Mouse (Mus musculus) testis, postnatal 10 days (tissue): ENCODE data around the gene Sost.

ENCODE experiments used
- DNase-seq: peaks from one replicate; pipeline ENCODE4 v3.0.0; 2021; ENCODE audit warnings: low spot score

The Sost gene

GRCm38 (mm10) chr11:101946525-101946924 lies 20.3 kb downstream of the Sost start:
- DNase-seq, result no peak

DNA sequence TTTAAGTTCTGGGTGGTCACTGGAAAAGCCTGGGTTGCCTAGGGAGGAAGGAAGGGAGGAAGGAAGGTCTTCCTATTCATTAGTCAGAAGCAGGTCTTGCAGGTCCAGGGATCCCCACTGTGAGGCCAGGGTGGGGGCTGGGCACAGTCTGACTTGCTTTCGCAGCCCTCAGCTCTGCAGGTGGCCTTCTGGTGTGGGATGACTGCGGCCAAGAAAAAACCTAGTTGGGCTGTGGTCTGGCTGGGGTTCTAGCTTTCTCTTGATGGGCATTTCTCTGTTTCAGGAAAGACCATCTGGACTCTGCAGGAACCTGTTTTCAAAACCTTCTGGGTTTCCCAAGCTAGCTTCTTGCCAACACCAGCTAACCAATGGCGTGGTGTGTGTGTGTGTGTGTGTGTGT lies 23.8 kb downstream of the Sost start:
- DNase-seq, result no peak

GRCm38 (mm10) chr11:101937108-101937507 lies 29.7 kb downstream of the Sost start:
- DNase-seq, result no peak

GRCm38 (mm10) chr11:101936421-101936820 lies 30.4 kb downstream of the Sost start:
- no peak for DNase-seq

- DNase-seq, result no peak
These were observed 31.1 kb downstream of the Sost start for GRCm38 (mm10) chr11:101935743-101936142.

DNA sequence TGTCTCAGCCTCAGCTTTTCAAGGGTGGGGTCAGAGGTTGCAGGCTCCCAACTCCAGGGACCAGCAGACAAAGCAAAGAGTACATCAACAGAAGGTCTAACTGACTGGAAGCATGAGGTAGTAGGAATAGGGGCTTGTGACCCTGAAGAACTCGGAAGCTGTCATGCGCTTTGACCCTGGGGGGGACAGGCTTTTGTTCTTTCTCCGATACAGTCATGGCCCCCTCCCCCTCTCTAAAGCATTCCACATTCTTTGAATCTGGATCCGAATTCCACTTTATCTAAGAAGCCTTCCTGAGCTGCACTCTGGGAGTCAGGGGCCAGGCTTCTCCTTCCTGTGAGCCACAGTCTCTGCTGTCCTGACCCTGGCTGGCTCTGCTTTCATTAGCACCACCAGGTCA lies 34.8 kb downstream of the Sost start:
- no peak for DNase-seq

GRCm38 (mm10) chr11:101928030-101928762 lies 38.6 kb downstream of the Sost start:
- DNase-seq, result peak; percentile 73

DNA sequence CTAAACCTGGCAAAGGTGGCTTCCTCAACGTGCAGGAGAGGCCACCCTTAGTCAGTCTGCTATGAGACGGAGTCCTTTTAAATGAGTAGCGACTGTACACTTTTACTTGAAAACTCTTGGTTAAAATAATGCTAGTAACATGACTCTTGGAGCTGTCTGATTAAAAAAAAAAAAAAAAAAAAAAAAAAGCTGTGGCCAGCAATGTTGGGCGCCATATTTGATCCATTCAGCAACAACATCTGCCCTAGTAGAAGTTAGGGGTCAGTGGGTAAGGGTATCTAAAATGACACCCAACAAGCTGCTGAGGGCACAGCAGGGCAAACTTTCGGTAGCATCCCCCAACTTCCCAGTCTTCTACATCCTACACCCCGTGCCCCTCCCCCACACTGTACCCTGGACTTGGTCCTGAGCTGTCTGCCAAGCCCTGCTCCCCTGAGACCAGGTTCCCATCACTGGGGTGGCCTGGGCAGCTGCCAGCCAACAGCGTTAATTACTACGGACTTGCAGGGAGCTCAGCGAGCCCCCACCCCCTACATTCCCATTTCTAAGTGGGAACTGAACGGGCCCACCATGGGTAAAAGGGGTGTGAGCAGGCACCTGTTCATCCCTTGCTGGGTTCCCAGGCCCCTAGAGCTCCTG lies 39.7 kb downstream of the Sost start:
- DNase-seq, result peak; percentile 65

DNA sequence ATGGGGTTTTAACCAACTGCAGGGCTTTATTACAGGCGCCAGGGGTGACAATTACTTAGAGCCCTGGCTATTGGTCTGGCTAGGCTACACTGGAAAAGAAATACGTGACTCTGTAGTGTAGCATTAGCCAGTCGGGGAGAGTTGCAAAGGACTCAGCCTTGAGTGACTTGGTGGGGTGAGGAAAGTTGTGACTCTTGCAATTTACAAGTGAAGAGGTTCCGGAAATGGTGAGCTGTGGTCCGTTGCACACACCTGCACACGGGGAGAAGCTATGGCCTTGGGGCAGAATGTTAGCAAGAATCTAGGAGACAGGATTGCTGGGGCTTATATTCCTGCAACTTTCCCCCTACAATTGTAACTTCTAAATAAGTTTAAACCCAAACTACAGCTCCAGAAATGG lies 41.2 kb downstream of the Sost start:
- DNase-seq, result no peak

DNA sequence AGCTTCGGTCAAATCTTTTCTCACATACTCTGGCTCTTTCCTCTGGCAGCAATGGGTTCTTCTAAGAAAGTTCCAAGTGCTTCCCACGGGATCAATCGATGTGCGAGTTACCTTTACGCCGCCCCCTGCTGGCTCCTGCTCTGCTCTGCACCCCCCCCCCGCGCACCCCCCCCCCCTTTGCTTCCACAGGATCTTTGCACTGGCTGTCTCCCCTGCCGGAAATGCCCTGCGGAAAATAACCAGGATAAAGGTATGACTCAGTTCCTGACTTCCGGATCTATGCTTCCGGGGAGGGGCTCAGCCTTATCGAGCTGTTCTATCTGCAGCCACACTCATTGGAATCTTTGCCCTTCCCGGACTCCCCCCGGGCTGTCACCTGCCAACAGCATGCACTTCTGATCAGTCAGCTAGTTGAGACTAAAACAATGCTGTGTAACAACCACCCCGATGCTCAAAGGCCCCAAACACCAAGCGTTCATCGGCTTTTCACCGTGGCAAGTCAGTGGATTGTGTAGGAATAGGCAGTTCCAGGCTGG lies 42.3 kb downstream of the Sost start:
- no peak for DNase-seq

DNA sequence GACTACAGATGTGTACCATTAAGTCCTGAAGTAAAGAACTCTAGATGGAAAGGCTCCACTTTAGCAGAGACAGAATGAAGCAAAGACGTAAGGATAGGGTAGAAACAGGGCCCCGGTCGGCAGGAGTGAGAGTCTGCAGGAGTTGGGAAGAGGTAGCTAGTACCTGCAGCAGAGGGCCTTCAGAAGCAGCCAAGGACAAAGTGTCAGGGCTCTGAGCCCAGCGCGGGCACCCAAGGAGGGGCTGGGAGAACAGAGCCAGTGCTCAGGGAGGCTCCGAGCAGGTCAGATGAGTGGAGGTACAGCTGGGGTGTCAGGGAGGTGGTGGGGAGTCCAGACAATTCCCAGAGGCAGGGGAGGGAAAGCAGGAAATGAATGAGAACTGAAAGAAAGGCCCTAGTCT lies 42.8 kb downstream of the Sost start:
- DNase-seq, result no peak

- DNase-seq, result no peak
These were observed 45.4 kb downstream of the Sost start for GRCm38 (mm10) chr11:101921361-101921952.

- DNase-seq, result peak; percentile 90
These were observed 47.2 kb downstream of the Sost start for GRCm38 (mm10) chr11:101919660-101920059.

GRCm38 (mm10) chr11:101918609-101919008 lies 48.2 kb downstream of the Sost start:
- DNase-seq, result no peak

- no peak for DNase-seq
These were observed 50.0 kb downstream of the Sost start for GRCm38 (mm10) chr11:101916772-101917171.

GRCm38 (mm10) chr11:101913591-101913990 lies 53.2 kb downstream of the Sost start:
- DNase-seq, result no peak
